Mouse (Mus musculus): ENCODE results near the gene Efr3b.

The Efr3b gene

DNA sequence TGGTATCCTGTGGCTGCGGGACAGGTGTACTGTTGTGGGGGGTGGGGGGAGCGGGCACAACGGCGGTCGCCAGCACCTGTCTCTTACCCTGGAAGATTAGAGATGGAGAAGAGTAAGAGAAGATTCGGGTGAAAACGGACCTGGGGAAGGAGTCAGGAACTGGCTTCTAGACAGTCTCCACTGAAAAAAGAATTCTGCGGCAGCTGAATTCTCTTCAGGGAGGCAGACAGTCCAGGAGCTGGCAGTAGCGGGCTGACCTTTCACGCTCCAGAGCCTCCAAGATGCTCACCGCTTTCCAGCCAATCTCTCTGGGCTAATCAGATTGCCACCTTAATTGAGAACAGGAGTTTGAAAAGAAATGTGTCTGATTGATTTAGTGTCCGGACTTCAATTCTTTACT, 30.0 kb downstream of the Efr3b start:
- H3K9me3 ChIP-seq (ENCODE audit: low read length), result no peaks in the 10 kb centered on the region
- TF ChIP-seq CTCF (conservative IDR thresholded peaks at IDR 0.05; ENCODE audit: low read length), result no peak
- TF ChIP-seq POU5F1 (IDR thresholded peaks at IDR 0.05; ENCODE audit: borderline replicate concordance, low read length), result no peak
- no peak for TF ChIP-seq NANOG (IDR thresholded peaks at IDR 0.05; ENCODE audit: borderline replicate concordance, low read length)
- peak overlapping the region; percentile 50 for H3K4me3 ChIP-seq (replicated peaks; ENCODE audit: low read length)
- H3K27me3 ChIP-seq (ENCODE audit: insufficient read depth, low read length), result peaks cover 4% of the 10 kb centered on the region; the same call in 1 of the 2 replicates
- H3K4me1 ChIP-seq (replicated peaks; ENCODE audit: low read depth, low read length), result peaks cover 16% of the 10 kb centered on the region
- H3K36me3 ChIP-seq (ENCODE audit: insufficient read depth, low read length), result no peaks in the 10 kb centered on the region

DNA sequence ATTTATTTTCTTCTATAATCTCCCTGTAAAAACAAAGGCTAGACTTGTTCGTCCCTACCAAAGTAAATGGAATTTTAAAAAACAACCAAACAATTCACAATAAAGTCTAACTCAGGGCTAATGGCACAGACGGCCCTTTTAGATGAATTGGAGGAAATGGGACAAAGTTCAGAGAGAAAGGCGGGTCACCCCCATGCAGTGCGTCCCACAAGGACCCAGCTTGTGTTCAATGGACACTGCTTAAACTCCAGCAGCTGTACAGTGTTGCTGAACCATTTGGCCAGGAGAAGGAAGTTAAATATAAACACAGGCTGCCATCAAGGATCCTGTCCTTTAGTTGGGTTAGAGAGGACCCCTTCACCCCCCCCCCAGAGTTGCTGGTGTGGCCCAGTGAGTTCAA, 30.9 kb downstream of the Efr3b start:
- no peaks in the 10 kb centered on the region for H3K9me3 ChIP-seq (ENCODE audit: low read length)
- H3K36me3 ChIP-seq (ENCODE audit: insufficient read depth, low read length), result no peaks in the 10 kb centered on the region
- peaks cover 13% of the 10 kb centered on the region for H3K4me1 ChIP-seq (replicated peaks; ENCODE audit: low read depth, low read length)
- no peak overlapping the region for H3K4me3 ChIP-seq (replicated peaks; ENCODE audit: low read length)
- peaks cover 4% of the 10 kb centered on the region; the same call in 1 of the 2 replicates for H3K27me3 ChIP-seq (ENCODE audit: insufficient read depth, low read length)
- TF ChIP-seq CTCF (conservative IDR thresholded peaks at IDR 0.05; ENCODE audit: low read length) (no peak), NANOG (IDR thresholded peaks at IDR 0.05; ENCODE audit: borderline replicate concordance, low read length) (no peak), POU5F1 (IDR thresholded peaks at IDR 0.05; ENCODE audit: borderline replicate concordance, low read length) (no peak)

DNA sequence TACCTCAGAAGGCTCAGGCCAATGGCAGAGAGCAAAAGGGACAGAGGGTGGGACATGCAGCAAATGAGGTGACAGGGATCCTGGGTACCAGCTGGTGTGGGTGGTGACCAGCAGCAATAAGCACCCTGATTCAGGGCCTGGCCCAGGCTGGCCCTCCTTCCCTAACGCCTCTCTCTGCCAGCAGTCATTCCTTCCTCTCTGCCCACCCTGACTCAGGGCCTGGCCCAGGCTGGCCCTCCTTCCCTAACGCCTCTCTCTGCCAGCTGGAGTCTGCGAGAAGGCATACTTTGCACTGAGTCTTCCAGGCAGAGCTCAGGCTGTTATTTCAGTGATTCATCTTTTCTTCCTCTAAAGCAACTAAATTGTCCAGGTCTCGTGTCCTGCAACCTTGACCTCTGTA, 31.5 kb downstream of the Efr3b start:
- H3K4me3 ChIP-seq (replicated peaks; ENCODE audit: low read length), result no peak overlapping the region
- TF ChIP-seq NANOG (IDR thresholded peaks at IDR 0.05; ENCODE audit: borderline replicate concordance, low read length) (no peak), POU5F1 (IDR thresholded peaks at IDR 0.05; ENCODE audit: borderline replicate concordance, low read length) (no peak), CTCF (conservative IDR thresholded peaks at IDR 0.05; ENCODE audit: low read length) (no peak)
- H3K36me3 ChIP-seq (ENCODE audit: insufficient read depth, low read length), result no peaks in the 10 kb centered on the region
- peaks cover 4% of the 10 kb centered on the region; the same call in 1 of the 2 replicates for H3K27me3 ChIP-seq (ENCODE audit: insufficient read depth, low read length)
- H3K9me3 ChIP-seq (ENCODE audit: low read length), result no peaks in the 10 kb centered on the region
- peaks cover 13% of the 10 kb centered on the region for H3K4me1 ChIP-seq (replicated peaks; ENCODE audit: low read depth, low read length)

DNA sequence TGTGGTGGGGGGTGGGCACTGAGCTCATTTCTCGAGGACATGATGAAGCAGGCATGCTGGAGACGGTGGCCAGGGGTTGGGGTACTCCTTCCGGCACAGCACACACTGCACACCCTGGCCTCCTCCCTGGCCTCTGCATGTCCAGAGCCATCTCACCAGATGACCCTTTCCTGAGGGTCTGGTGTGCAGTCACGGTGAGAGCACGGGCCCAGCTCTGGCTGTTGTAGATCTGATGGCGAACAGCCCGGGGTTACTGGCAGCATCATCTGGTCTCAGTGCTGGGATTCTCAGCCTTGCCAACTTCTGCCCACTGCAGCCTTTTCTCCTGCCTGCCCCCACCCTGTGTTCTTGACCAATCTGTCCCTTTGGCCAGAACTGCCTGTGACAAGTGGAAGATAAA, 32.6 kb downstream of the Efr3b start:
- no peaks in the 10 kb centered on the region for H3K9me3 ChIP-seq (ENCODE audit: low read length)
- TF ChIP-seq POU5F1 (IDR thresholded peaks at IDR 0.05; ENCODE audit: borderline replicate concordance, low read length) (no peak), CTCF (conservative IDR thresholded peaks at IDR 0.05; ENCODE audit: low read length) (no peak), NANOG (IDR thresholded peaks at IDR 0.05; ENCODE audit: borderline replicate concordance, low read length) (no peak)
- H3K27me3 ChIP-seq (ENCODE audit: insufficient read depth, low read length), result peaks cover 4% of the 10 kb centered on the region; the same call in 1 of the 2 replicates
- H3K4me3 ChIP-seq (replicated peaks; ENCODE audit: low read length), result no peak overlapping the region
- peaks cover 13% of the 10 kb centered on the region for H3K4me1 ChIP-seq (replicated peaks; ENCODE audit: low read depth, low read length)
- H3K36me3 ChIP-seq (ENCODE audit: insufficient read depth, low read length), result no peaks in the 10 kb centered on the region

DNA sequence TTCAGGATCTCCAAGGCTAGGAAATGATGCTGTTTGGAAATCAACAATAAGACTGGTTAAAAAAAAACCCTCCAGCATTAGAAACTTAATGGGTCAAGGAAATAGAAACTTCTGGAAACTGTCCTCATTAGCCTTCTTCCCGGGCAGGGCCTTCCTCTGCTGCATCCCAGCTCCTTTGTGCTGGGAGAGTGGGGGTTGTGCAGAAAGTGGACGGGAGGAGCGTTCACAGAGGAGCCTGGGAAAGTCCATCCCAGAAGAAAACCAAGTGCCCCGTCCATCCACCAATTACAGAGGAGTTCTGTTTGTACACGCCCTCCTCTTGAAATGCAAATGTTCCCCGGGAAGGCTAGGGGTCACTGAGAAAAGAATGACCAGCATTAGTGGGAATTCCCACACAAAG, 34.1 kb downstream of the Efr3b start:
- no peak for TF ChIP-seq NANOG (IDR thresholded peaks at IDR 0.05; ENCODE audit: borderline replicate concordance, low read length)
- H3K4me1 ChIP-seq (replicated peaks; ENCODE audit: low read depth, low read length), result peaks cover 13% of the 10 kb centered on the region
- no peaks in the 10 kb centered on the region for H3K36me3 ChIP-seq (ENCODE audit: insufficient read depth, low read length)
- H3K4me3 ChIP-seq (replicated peaks; ENCODE audit: low read length), result no peak overlapping the region
- peaks cover 4% of the 10 kb centered on the region; the same call in 1 of the 2 replicates for H3K27me3 ChIP-seq (ENCODE audit: insufficient read depth, low read length)
- H3K9me3 ChIP-seq (ENCODE audit: low read length), result no peaks in the 10 kb centered on the region

DNA sequence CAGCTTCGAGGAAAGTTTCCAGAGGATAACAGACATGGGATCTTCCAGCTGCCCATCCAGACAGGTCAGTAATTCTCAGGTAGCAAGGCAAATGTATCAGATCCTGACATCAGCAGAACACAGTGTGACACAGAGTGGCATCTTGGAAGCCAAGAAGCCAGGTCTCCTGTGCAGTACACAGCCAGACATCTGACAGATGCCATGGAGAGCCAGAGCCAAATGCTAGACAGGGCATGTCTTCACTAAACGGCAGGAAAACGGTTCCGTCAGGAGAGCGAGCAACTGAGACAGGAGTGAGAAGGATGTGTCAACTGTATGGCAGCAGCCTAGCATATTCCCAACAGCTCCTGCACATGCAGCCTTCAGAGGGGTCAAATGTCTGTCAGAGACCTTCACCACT, 38.3 kb downstream of the Efr3b start:
- no peak for TF ChIP-seq POU5F1 (IDR thresholded peaks at IDR 0.05; ENCODE audit: borderline replicate concordance, low read length)
- Histone ChIP-seq H3K4me3 (replicated peaks; ENCODE audit: low read length) (no peak overlapping the region), H3K27me3 (ENCODE audit: insufficient read depth, low read length) (peaks cover 10% of the 10 kb centered on the region), H3K9me3 (ENCODE audit: low read length) (no peaks in the 10 kb centered on the region), H3K4me1 (replicated peaks; ENCODE audit: low read depth, low read length) (peaks cover 13% of the 10 kb centered on the region), H3K36me3 (ENCODE audit: insufficient read depth, low read length) (no peaks in the 10 kb centered on the region)

GRCm38 (mm10) chr12:3996749-3997148, 42.0 kb downstream of the Efr3b start:
- no peaks in the 10 kb centered on the region for H3K36me3 ChIP-seq (ENCODE audit: insufficient read depth, low read length)
- no peaks in the 10 kb centered on the region for H3K4me1 ChIP-seq (replicated peaks; ENCODE audit: low read depth, low read length)
- no peak for TF ChIP-seq NANOG (IDR thresholded peaks at IDR 0.05; ENCODE audit: borderline replicate concordance, low read length)
- no peak for TF ChIP-seq POU5F1 (IDR thresholded peaks at IDR 0.05; ENCODE audit: borderline replicate concordance, low read length)
- no peak for TF ChIP-seq CTCF (conservative IDR thresholded peaks at IDR 0.05; ENCODE audit: low read length)
- no peaks in the 10 kb centered on the region for H3K9me3 ChIP-seq (ENCODE audit: low read length)
- peaks cover 10% of the 10 kb centered on the region for H3K27me3 ChIP-seq (ENCODE audit: insufficient read depth, low read length)
- no peak overlapping the region for H3K4me3 ChIP-seq (replicated peaks; ENCODE audit: low read length)

- Histone ChIP-seq H3K27me3 (ENCODE audit: insufficient read depth, low read length) (peaks cover 6% of the 10 kb centered on the region), H3K36me3 (ENCODE audit: insufficient read depth, low read length) (no peaks in the 10 kb centered on the region)
- TF ChIP-seq POU5F1 (IDR thresholded peaks at IDR 0.05; ENCODE audit: borderline replicate concordance, low read length), result no peak
- no peak for TF ChIP-seq CTCF (conservative IDR thresholded peaks at IDR 0.05; ENCODE audit: low read length)
Observed at GRCm38 (mm10) chr12:3991047-3991446, 47.7 kb downstream of the Efr3b start.

GRCm38 (mm10) chr12:3989943-3990342, 48.8 kb downstream of the Efr3b start:
- H3K4me1 ChIP-seq (replicated peaks; ENCODE audit: low read depth, low read length), result peaks cover 6% of the 10 kb centered on the region
- H3K36me3 ChIP-seq (ENCODE audit: insufficient read depth, low read length), result no peaks in the 10 kb centered on the region
- H3K4me3 ChIP-seq (replicated peaks; ENCODE audit: low read length), result no peak overlapping the region
- H3K9me3 ChIP-seq (ENCODE audit: low read length), result no peaks in the 10 kb centered on the region
- H3K27me3 ChIP-seq (ENCODE audit: insufficient read depth, low read length), result peaks cover 6% of the 10 kb centered on the region
- no peak for TF ChIP-seq POU5F1 (IDR thresholded peaks at IDR 0.05; ENCODE audit: borderline replicate concordance, low read length)
- TF ChIP-seq NANOG (IDR thresholded peaks at IDR 0.05; ENCODE audit: borderline replicate concordance, low read length), result no peak
- TF ChIP-seq CTCF (conservative IDR thresholded peaks at IDR 0.05; ENCODE audit: low read length), result no peak

More at GRCm38 (mm10) chr12:3991047-3991446, 47.7 kb downstream of the Efr3b start:
- Histone ChIP-seq H3K4me3 (replicated peaks; ENCODE audit: low read length) (no peak overlapping the region), H3K9me3 (ENCODE audit: low read length) (no peaks in the 10 kb centered on the region), H3K4me1 (replicated peaks; ENCODE audit: low read depth, low read length) (no peaks in the 10 kb centered on the region)
